Mouse (Mus musculus) myocyte (in vitro differentiated cells): Measurements from ENCODE around the gene Pknox2.

ENCODE experiments used
- POLR2A ChIP-seq: IDR thresholded peaks from one replicate; pipeline ENCODE4 v1.6.1; 2011; ENCODE audit warnings: low read depth, mild to moderate bottlenecking, control low read depth, moderate library complexity; ENCODE audit not compliant: insufficient read length
- TCF12 ChIP-seq: IDR thresholded peaks from one replicate; pipeline ENCODE4 v1.6.1; 2011; ENCODE audit warnings: mild to moderate bottlenecking, control low read depth; ENCODE audit not compliant: poor library complexity, insufficient read depth, severe bottlenecking

DNA sequence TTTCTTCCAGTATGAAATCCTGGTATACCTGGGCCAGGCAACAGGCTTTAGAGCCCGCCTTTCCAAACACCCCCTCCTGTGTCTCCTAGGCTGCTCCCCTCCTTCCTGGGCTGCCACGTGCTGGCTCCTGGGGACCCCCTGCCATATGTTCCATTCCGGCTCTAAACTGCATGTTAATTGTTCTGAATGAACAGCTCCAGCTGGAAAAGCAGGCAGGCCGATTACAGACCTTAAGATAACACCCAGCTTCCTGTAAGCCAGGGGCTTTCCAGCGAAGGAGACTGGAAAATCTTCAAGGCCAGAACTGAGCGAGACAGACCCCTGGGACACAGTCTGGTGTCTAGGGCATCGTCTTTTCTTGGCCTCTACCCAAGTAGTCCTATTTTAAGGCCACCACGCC is 133.6 kb downstream of the Pknox2 start:
- TF ChIP-seq TCF12 (no peak), POLR2A (no peak)
